12 mouse cellular contexts compared by ENCODE assay signal in genomic region chr13:58912559-58912958, GRCm38 (mm10).
DNase-seq lines count a peak whose midpoint lies in the region; ATAC-seq lines count a peak whose summit lies in the region.
"Had no signal": no experiment of that assay in that cellular context is flagged by ENCODE, and none has a peak within 500 bp of the region (broad histone marks: within the 10 kb centered on the region; RNA-seq: fewer than 3 reads in every experiment).

No protein-coding gene starts in this region.

- ATAC-seq in heart, embryonic 16.5 days (replicated peaks; ENCODE audit: extremely low read depth, insufficient read depth, low FRiP score), result 0 out of 2 replicates have a peak, but pooled peaks have one; percentile 45
- peak; percentile 50; the same call in 1 of the 2 replicates for ATAC-seq in neural tube, embryonic 14.5 days (ENCODE audit: low read depth)
- ATAC-seq in hindbrain, embryonic 14.5 days (ENCODE audit: low FRiP score), result peak; percentile 40; the same call in 1 of the 2 replicates

- H3K36me3 ChIP-seq in heart, embryonic 16.5 days (ENCODE audit: control insufficient read depth, insufficient read depth), result no peaks in the 10 kb centered on the region
- no peaks in the 10 kb centered on the region for H3K36me3 ChIP-seq in heart, embryonic 10.5 days
- no peaks in the 10 kb centered on the region for H3K36me3 ChIP-seq in neural tube, embryonic 14.5 days (ENCODE audit: control insufficient read depth, insufficient read depth, low read length)
- no peaks in the 10 kb centered on the region for H3K36me3 ChIP-seq in hindbrain, embryonic 14.5 days (replicated peaks; ENCODE audit: control insufficient read depth, insufficient read depth)

- no peaks in the 10 kb centered on the region for H3K27me3 ChIP-seq in heart, embryonic 16.5 days (ENCODE audit: control insufficient read depth, insufficient read depth, low read length)
- no peaks in the 10 kb centered on the region for H3K27me3 ChIP-seq in heart, embryonic 10.5 days (ENCODE audit: insufficient read depth, poor library complexity, severe bottlenecking)
- no peaks in the 10 kb centered on the region for H3K27me3 ChIP-seq in neural tube, embryonic 14.5 days (ENCODE audit: control insufficient read depth, insufficient read depth, low read length)
- no peaks in the 10 kb centered on the region for H3K27me3 ChIP-seq in hindbrain, embryonic 14.5 days (ENCODE audit: control insufficient read depth, insufficient read depth, low read length)

- H3K9ac ChIP-seq in heart, embryonic 16.5 days (ENCODE audit: low read length), result no peak overlapping the region
- no peak overlapping the region for H3K9ac ChIP-seq in neural tube, embryonic 14.5 days (replicated peaks; ENCODE audit: low read depth, low read length)
- H3K9ac ChIP-seq in hindbrain, embryonic 14.5 days, result no peak overlapping the region

- H3K4me2 ChIP-seq in heart, embryonic 16.5 days (ENCODE audit: low read depth, low read length), result no peak overlapping the region
- no peak overlapping the region for H3K4me2 ChIP-seq in neural tube, embryonic 14.5 days (ENCODE audit: low read depth, low read length)
- H3K4me2 ChIP-seq in hindbrain, embryonic 14.5 days (replicated peaks), result no peak overlapping the region

- H3K4me3 ChIP-seq in heart, embryonic 16.5 days (ENCODE audit: low read length), result no peak overlapping the region
- no peak overlapping the region for H3K4me3 ChIP-seq in heart, embryonic 10.5 days
- H3K4me3 ChIP-seq in neural tube, embryonic 14.5 days (ENCODE audit: low read depth, low read length), result no peak overlapping the region
- no peak overlapping the region for H3K4me3 ChIP-seq in hindbrain, embryonic 14.5 days (replicated peaks; ENCODE audit: low read length)

- DNase-seq in heart, embryonic 10.5 days (ENCODE audit: low spot score), result no peak
- DNase-seq in neural tube, embryonic 10.5 days (ENCODE audit: extremely low spot score, low spot score), result no peak
- no peak for DNase-seq in hindbrain, embryonic 14.5 days (ENCODE audit: low spot score)
- no peak for DNase-seq in right cerebral cortex, postnatal 10 days (ENCODE audit: low spot score in 2 of 2)
- DNase-seq in kidney, adult 11 months, result no peak
- DNase-seq: adrenal gland, postnatal 25 days; gastrocnemius, postnatal 25 days; kidney, postnatal 4 days; right cerebral cortex, postnatal 14 days; thymus, postnatal 4 days had no signal

- H3K4me1 ChIP-seq in heart, embryonic 16.5 days (ENCODE audit: control insufficient read depth, insufficient read depth, low read length), result no peaks in the 10 kb centered on the region
- H3K4me1 ChIP-seq in heart, embryonic 10.5 days, result peaks cover 15% of the 10 kb centered on the region
- peaks cover 21% of the 10 kb centered on the region for H3K4me1 ChIP-seq in neural tube, embryonic 14.5 days (ENCODE audit: control insufficient read depth, insufficient read depth, low read length)
- H3K4me1 ChIP-seq in hindbrain, embryonic 14.5 days (replicated peaks; ENCODE audit: control insufficient read depth, insufficient read depth, low read length), result peaks cover 10% of the 10 kb centered on the region

- no peak overlapping the region for H3K27ac ChIP-seq in heart, embryonic 16.5 days (ENCODE audit: low read length)
- no peak overlapping the region for H3K27ac ChIP-seq in heart, embryonic 10.5 days
- no peak overlapping the region for H3K27ac ChIP-seq in neural tube, embryonic 14.5 days (ENCODE audit: low read depth, low read length)
- no peak overlapping the region for H3K27ac ChIP-seq in hindbrain, embryonic 14.5 days

- H3K9me3 ChIP-seq in heart, embryonic 16.5 days (replicated peaks; ENCODE audit: control insufficient read depth, low read length), result no peaks in the 10 kb centered on the region
- no peaks in the 10 kb centered on the region for H3K9me3 ChIP-seq in heart, embryonic 10.5 days
- H3K9me3 ChIP-seq in neural tube, embryonic 14.5 days (ENCODE audit: control insufficient read depth, low read length), result no peaks in the 10 kb centered on the region
- H3K9me3 ChIP-seq in hindbrain, embryonic 14.5 days (ENCODE audit: control insufficient read depth, low read length), result no peaks in the 10 kb centered on the region
